Mouse (Mus musculus): ENCODE measurements around the gene Nt5c2.

GRCm38 (mm10) chr19:46865381-46865780 is 149.6 kb downstream of the Nt5c2 start:
- TF ChIP-seq CTCF (IDR thresholded peaks at IDR 0.05; ENCODE audit: low read depth) = no peak
- no peak for TF ChIP-seq EP300 (IDR thresholded peaks at IDR 0.05; ENCODE audit: low read depth)

All from liver, postnatal 0 days (tissue).